Comparison of ENCODE assay signal across 20 mouse cellular contexts in genomic region chr6:38361937-38362336, GRCm38 (mm10). TPM values are rescaled to one million over a fixed set of nuclear protein-coding genes. Genes with fewer than 3 reads are reported as not detected.
A peak's percentile ranks its signal among the peaks of the same experiment; 100 is the strongest.
DNase-seq lines count a peak whose midpoint lies in the region; TF ChIP-seq lines count a peak whose summit lies in the region.
"Had no signal": no experiment of that assay in that cellular context is flagged by ENCODE, and none has a peak within 500 bp of the region (broad histone marks: within the 10 kb centered on the region; RNA-seq: fewer than 3 reads in every experiment).

No protein-coding gene starts in this region.

- peak overlapping the region; percentile 63; the same call in 1 of the 2 replicates for H3K27ac ChIP-seq in ES-E14 (ENCODE audit: insufficient read depth, low read depth, low read length, poor library complexity, severe bottlenecking)
- H3K27ac ChIP-seq: embryonic facial prominence, embryonic 10.5 days; embryonic facial prominence, embryonic 12.5 days; forebrain, embryonic 13.5 days; forebrain, embryonic 15.5 days had no signal

- no peak overlapping the region for H3K4me3 ChIP-seq in ES-E14 (ENCODE audit: insufficient read depth in 1 of 2, low read depth in 1 of 2, low read length in 2 of 2, poor library complexity in 1 of 2, severe bottlenecking in 1 of 2)
- H3K4me3 ChIP-seq: embryonic facial prominence, embryonic 10.5 days; embryonic facial prominence, embryonic 12.5 days; forebrain, embryonic 13.5 days; forebrain, embryonic 15.5 days had no signal

- DNase-seq in heart, adult 11 months: peak; percentile 31
- DNase-seq in heart, postnatal 4 days: no peak
- no peak for DNase-seq in ES-E14 (ENCODE audit: low read depth, low spot score)
- peak; percentile 77 for DNase-seq in ZHBTc4 (ENCODE audit: low read depth, low spot score)
- no peak for DNase-seq in gastrocnemius, postnatal 10 days
- no peak for DNase-seq in cerebellum, adult 9-11 months
- DNase-seq: adrenal gland, adult 2 months; adrenal gland, postnatal 10 days; adrenal gland, postnatal 25 days; B cell, adult 2 months; cerebellum, adult 11 months; cerebellum, adult 18-20 months; cerebellum, adult 8-10 months; cerebellum, postnatal 10 days; cerebellum, postnatal 25 days; forebrain, postnatal 0 days had no signal

- peaks cover 2 to 9% of the 10 kb centered on the region in 2 experiments; a peak in 3 of 4 replicates for H3K4me1 ChIP-seq in ES-E14 (ENCODE audit: control insufficient read depth in 2 of 2, insufficient read depth in 2 of 2, low read length in 2 of 2, poor library complexity in 1 of 2)
- H3K4me1 ChIP-seq: embryonic facial prominence, embryonic 10.5 days; embryonic facial prominence, embryonic 12.5 days; forebrain, embryonic 13.5 days; forebrain, embryonic 15.5 days had no signal

- no peaks in the 10 kb centered on the region for H3K36me3 ChIP-seq in ES-E14 (ENCODE audit: control insufficient read depth, insufficient read depth, low read length, poor library complexity, severe bottlenecking)
- H3K36me3 ChIP-seq: embryonic facial prominence, embryonic 10.5 days; embryonic facial prominence, embryonic 12.5 days; forebrain, embryonic 15.5 days had no signal

- H3K9ac ChIP-seq in ES-E14 (ENCODE audit: insufficient read depth, low read depth, low read length, poor library complexity, severe bottlenecking): no peak overlapping the region; the same call in 1 of the 2 replicates
- H3K9ac ChIP-seq: embryonic facial prominence, embryonic 12.5 days; forebrain, embryonic 13.5 days; forebrain, embryonic 15.5 days; forebrain, postnatal 0 days had no signal

- in situ Hi-C loops in ES-E14 (cut with MboI; ENCODE audit: low sequenced_read_pairs in 2 of 2, unreplicated experiment in 2 of 2): no loop called here

- H3K9me3 ChIP-seq in ES-E14 (ENCODE audit: control insufficient read depth, insufficient read depth, low read depth, low read length): no peaks in the 10 kb centered on the region
- H3K9me3 ChIP-seq: embryonic facial prominence, embryonic 12.5 days; forebrain, embryonic 13.5 days; forebrain, embryonic 15.5 days had no signal

TF ChIP-seq in ES-E14, 5 proteins besides CTCF, POLR2A, EP300 and RAD21:
- TF ChIP-seq ZC3H11A (IDR thresholded peaks at IDR 0.05; ENCODE audit: borderline replicate concordance, low read depth, low read length) (no peak), MAFK (IDR thresholded peaks at IDR 0.05; ENCODE audit: insufficient read depth, low read depth, low read length) (no peak), HCFC1 (IDR thresholded peaks at IDR 0.05; ENCODE audit: borderline replicate concordance, insufficient read depth, low read length) (no peak), ZNF384 (IDR thresholded peaks at IDR 0.05; ENCODE audit: low read depth, low read length) (no peak), CHD2 (IDR thresholded peaks at IDR 0.05; ENCODE audit: low read depth, low read length) (no peak)

RNA-seq across cellular contexts. Expression of gene Zc3hav1, which starts 7.5 kb away (rescaled TPM):
- total RNA-seq in heart, postnatal 4 days (2021): 10 to 100 TPM; 20.5 to 21.6 TPM
- 12.2 and 20.6 TPM in 2 replicates for total RNA-seq in ES-E14 (2012; rRNA removed)
- 10 to 100 TPM in 1 of 2 experiments, 1 to 10 TPM in 1; 9.1 to 11.2 TPM for total RNA-seq in gastrocnemius, postnatal 10 days (2021)

RNA-seq across cellular contexts. Expression of gene Ttc26, which starts 19.3 kb away (rescaled TPM):
- total RNA-seq in heart, postnatal 4 days (2021): 1 to 10 TPM; 2.8 to 4.1 TPM
- total RNA-seq in ES-E14 (2012; rRNA removed): 3.5 and 4.2 TPM in 2 replicates
- total RNA-seq in gastrocnemius, postnatal 10 days (2021): 1 to 10 TPM; 1.3 to 2.4 TPM

Comparison
In these comparisons a context has a peak if more than half of its experiments do, and no peak if none do; other contexts are left out.
1. DNase-seq: peak in heart, adult 11 months (single experiment) and ZHBTc4 (single experiment); none in heart, postnatal 4 days (single experiment), ES-E14 (single experiment), gastrocnemius, postnatal 10 days (single experiment) and cerebellum, adult 9-11 months (single experiment).